Mouse (Mus musculus): ENCODE measurements at regions not wholly inside any gene's neighbourhood (a gene's known extent, or its start where the extent isn't known, plus 50 kb on each side); places are given as distances from the start of the nearest gene placed in this dataset.

DNA sequence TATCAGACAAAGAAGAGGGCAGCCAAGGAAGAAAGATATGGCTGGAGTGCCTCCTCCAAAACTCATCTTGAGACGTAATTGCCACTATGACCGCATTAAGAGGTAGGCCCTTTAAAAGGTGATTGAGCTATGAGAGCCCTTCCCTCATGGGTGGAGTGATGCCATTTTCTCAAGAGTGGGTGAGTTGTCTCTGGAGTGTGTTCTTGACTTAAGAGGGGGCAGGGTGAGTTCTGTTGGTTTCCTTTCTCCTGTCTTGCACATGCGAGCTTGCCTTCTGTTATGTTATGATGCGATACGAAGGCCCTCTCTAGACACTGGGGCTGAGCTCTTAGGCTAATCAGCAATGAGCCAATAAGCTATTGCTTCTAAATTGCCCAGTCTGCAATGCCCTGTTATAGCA, 198.2 kb upstream of the Pkdcc start:
- no peak for TF ChIP-seq EP300 (optimal IDR thresholded peaks at IDR 0.05)
- no peak for TF ChIP-seq CTCF (IDR thresholded peaks at IDR 0.05; ENCODE audit: low read depth)

All from stomach, postnatal 0 days (tissue).